Mouse (Mus musculus) lung, embryonic 16.5 days (tissue): ENCODE results near the gene Cacna2d1. TPM values are rescaled to one million over a fixed set of nuclear protein-coding genes. Genes with fewer than 3 reads are reported as not detected.

Experiments
- ATAC-seq: fragments of 200-750 bp; cut with Nextera tagmentation; 2 replicates; pipeline ENCODE4 v1.8.0; 2017; ENCODE audit warnings: low read depth, mild to moderate bottlenecking, moderate library complexity
- H3K27ac ChIP-seq: fragments of 300-500 bp; sonication (generic); 2 replicates; pipeline ENCODE4 v1.5.1; 2014; ENCODE audit warnings: mild to moderate bottlenecking, control low read depth, low read length
- H3K27me3 ChIP-seq: fragments of 300-500 bp; sonication (generic); 2 replicates; pipeline ENCODE4 v1.6.1; 2014; ENCODE audit warnings: low read depth, low read length, mixed read lengths; ENCODE audit not compliant: control insufficient read depth, insufficient read depth
- H3K36me3 ChIP-seq: fragments of 300-500 bp; sonication (generic); 2 replicates; pipeline ENCODE4 v1.6.1; 2014; ENCODE audit warnings: low read length; ENCODE audit not compliant: control insufficient read depth, insufficient read depth
- H3K4me1 ChIP-seq: fragments of 300-500 bp; sonication (generic); replicated peaks from 2 replicates; pipeline ENCODE4 v1.6.1; 2014; ENCODE audit warnings: low read length, mixed read lengths; ENCODE audit not compliant: control insufficient read depth, insufficient read depth
- H3K4me2 ChIP-seq: fragments of 300-500 bp; sonication (generic); 2 replicates; pipeline ENCODE4 v1.6.1; 2014; ENCODE audit warnings: low read depth, low read length, control low read depth
- H3K4me3 ChIP-seq: fragments of 300-500 bp; sonication (generic); 2 replicates; pipeline ENCODE4 v1.5.1; 2014; ENCODE audit warnings: mild to moderate bottlenecking, low read length, control low read depth
- H3K9ac ChIP-seq: fragments of 300-500 bp; sonication (generic); 2 replicates; pipeline ENCODE4 v1.6.1; 2014; ENCODE audit warnings: low read length, control low read depth
- H3K9me3 ChIP-seq: fragments of 300-500 bp; sonication (generic); 2 replicates; pipeline ENCODE4 v1.6.1; 2016; ENCODE audit warnings: low read length; ENCODE audit not compliant: control insufficient read depth
- WGBS: fragments of 180-500 bp; shearing (Covaris S2); extraction: QIAGEN DNeasy Blood & Tissue Kit; methylation state at CpG from one replicate; pipeline ENCODE4 v1.1.7; 2014; 5-methylcytosine and 5-hydroxymethylcytosine counted together
- polyA plus RNA-seq: library from polyadenylated mRNA; unstranded; fragments of >200 nt; fragmentation: Nextera tagmentation; extraction: Ambion mirVana; gene quantifications from 2 replicates; pipeline ENCODE4 v1.2.1, GENCODE M21; 2015

Gene Cacna2d1
- polyA plus RNA-seq, 1 experiment from 2014 or later = 9.6 TPM

DNA sequence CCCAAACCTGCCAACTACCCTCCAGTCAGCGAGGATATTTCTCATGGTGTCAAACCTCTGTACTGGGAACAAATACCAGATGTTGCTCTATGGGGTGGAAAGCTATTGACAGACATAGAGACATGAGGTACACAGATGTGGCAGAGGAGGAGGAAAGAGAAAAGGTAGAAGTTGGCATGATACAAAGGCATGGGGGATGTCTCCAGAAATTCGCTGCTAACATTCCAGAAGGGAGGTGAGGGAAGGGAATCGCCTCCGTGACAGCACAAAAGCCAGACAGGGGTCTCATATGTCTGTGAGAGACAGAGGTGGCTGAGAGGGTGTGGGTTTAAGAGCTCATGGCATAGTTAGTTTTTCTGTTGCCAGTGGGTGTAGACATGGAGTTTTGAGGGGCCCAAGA is 131.3 kb downstream of the Cacna2d1 start:
- 83% methylated on average over 4 of the region's 4 CpGs for WGBS
- Histone ChIP-seq H3K4me3 (no peak overlapping the region), H3K36me3 (no peaks in the 10 kb centered on the region), H3K4me2 (no peak overlapping the region), H3K9me3 (no peaks in the 10 kb centered on the region), H3K4me1 (no peaks in the 10 kb centered on the region), H3K27me3 (no peaks in the 10 kb centered on the region), H3K27ac (no peak overlapping the region), H3K9ac (no peak overlapping the region)
- ATAC-seq = no peak

DNA sequence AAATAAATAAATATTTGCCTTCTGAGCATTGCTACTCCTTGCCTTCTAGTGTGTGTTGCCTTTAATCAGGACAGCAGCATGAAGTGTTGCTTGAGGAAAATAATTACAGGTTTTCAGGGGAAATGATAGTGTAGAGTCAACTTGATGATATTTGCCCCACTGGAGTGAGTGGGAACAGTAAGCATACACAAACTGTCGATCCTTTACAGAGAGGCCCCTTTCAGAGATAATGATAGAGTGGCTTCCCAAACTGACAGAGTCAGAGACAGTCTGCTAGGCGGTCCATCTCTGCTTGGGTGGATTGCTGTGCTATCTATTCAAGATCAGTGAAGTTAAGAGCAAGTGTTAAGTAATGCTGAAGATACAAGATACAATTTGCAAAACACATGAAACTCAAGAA is 147.8 kb downstream of the Cacna2d1 start:
- Histone ChIP-seq H3K4me2 (no peak overlapping the region), H3K9ac (no peak overlapping the region), H3K4me3 (no peak overlapping the region), H3K36me3 (no peaks in the 10 kb centered on the region), H3K4me1 (no peaks in the 10 kb centered on the region), H3K27ac (no peak overlapping the region), H3K27me3 (no peaks in the 10 kb centered on the region), H3K9me3 (no peaks in the 10 kb centered on the region)
- WGBS = 53% methylated on average over 2 of the region's 2 CpGs
- no peak for ATAC-seq

DNA sequence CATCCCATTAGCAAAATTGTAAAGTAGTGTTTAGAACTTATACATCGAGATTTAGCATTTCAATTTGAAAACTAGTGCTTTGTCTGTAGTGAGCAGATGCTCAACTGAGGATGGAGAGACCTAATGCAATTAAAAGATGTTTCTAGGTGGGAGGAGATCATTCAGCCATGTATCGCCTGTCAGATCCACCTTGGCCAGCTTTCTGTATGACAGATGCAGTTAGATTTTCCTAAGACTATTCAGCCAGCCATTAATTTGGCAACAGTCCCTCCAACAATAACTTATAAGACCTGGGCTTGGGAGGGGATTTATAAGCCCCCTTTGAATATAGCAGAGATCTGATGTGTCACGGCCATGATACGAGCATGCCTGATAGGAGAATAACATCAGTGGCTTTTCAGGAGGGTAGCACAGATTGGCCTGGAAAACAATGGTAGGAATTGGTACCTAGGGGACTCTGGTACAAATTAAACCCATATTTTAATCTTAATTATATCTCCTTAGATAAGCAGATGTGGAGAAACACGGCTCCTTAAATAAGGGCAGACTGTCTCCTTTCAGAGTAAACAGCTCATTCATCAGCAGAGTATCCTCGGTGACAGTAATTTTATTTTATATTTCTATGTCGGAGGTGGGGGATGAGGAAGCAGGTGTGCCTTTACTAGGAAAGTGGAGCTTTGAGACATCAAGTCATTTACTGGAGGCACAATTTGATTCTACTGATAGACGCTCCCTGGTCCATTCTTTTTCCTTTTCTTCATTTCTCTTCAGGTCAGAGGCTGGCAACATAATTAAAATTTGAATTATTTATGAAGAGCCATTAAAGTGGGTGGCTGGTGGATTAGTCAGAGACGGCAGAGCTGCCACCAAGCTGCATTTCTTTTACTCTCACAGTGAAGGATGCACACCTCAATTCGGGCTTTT is 152.8 kb downstream of the Cacna2d1 start:
- Histone ChIP-seq H3K4me3 (no peak overlapping the region), H3K4me1 (no peaks in the 10 kb centered on the region), H3K36me3 (no peaks in the 10 kb centered on the region), H3K27me3 (no peaks in the 10 kb centered on the region), H3K9me3 (no peaks in the 10 kb centered on the region), H3K9ac (no peak overlapping the region), H3K4me2 (no peak overlapping the region), H3K27ac (no peak overlapping the region)
- ATAC-seq = no peak
- 73% methylated on average over 10 of the region's 10 CpGs for WGBS

DNA sequence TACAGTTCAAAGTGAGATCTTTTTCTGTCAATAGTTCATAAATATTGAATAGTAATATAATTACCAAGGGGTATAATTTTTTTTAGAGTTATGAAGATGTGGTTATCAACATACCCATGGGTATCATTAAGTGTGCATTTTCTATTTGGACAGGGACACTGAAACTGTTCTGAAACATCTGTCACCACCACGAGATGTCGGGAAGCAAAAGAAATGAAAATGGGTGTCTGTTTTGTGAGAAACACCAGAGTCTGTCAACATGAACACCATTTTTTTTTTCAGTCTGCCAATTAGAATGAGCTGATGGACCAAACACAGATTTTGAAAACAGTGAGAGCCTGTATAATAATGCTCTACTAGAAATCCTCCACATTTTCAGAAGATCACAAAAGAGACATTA is 153.5 kb downstream of the Cacna2d1 start:
- Histone ChIP-seq H3K27ac (no peak overlapping the region), H3K27me3 (no peaks in the 10 kb centered on the region), H3K4me3 (no peak overlapping the region), H3K9me3 (no peaks in the 10 kb centered on the region), H3K36me3 (no peaks in the 10 kb centered on the region), H3K9ac (no peak overlapping the region), H3K4me2 (no peak overlapping the region), H3K4me1 (no peaks in the 10 kb centered on the region)
- 65% methylated on average over 2 of the region's 2 CpGs for WGBS
- no peak for ATAC-seq

DNA sequence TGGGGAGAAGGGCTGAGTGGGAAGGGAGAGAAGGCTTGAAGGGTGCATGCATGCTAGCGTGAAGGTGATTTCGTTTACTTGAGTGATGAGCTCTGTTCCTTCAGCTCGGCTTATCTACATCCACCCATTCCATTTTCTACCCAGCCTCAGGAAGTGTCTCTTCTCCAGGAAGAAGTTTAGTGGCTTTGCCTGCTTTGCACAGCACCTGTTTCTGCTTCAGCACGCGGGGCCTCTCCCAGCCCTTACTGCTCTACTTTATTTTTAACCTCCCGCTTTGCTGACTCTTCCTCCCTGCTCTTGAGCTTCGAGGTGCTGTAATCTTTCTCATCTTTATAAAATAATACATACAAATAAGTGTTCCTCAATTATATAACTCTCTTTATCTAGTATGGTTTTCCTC is 158.0 kb downstream of the Cacna2d1 start:
- no peaks in the 10 kb centered on the region for H3K36me3 ChIP-seq
- no peak for ATAC-seq

DNA sequence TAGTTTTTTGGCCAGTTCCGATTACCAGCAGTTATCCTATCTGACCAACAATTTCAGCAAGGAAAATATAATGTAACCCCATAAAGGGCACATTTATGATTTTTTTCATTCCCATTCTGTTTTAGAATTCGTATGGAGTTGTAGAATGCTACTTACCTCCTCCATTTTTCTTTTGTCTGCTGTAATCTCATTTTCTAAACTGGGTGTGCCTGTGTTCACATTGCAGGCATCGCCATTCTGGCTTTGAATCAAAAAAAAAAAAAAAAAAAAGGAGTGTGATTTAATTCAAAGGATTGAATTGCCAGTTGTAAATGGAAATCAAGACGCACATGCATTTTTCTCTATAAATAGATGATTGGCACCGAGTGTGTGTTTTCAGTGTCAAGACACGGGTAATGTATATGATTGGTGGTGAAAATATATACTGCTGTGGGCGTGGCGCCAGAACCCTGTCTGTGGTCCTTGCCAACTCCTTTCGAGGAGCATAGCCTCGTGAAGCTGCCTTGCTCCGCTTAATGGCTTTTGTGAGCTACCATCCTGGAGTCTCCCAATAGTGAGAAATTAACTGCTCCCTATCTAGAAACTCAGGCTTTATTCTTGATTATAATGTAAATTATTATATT is 158.7 kb downstream of the Cacna2d1 start:
- H3K4me3 ChIP-seq = no peak overlapping the region
- no peak overlapping the region for H3K4me2 ChIP-seq
- 58% methylated on average over 11 of the region's 11 CpGs for WGBS
- ATAC-seq = peak; percentile 49; the same call in 1 of the 2 replicates
- no peaks in the 10 kb centered on the region for H3K9me3 ChIP-seq
- H3K36me3 ChIP-seq = no peaks in the 10 kb centered on the region
- no peaks in the 10 kb centered on the region for H3K27me3 ChIP-seq
- no peak overlapping the region for H3K9ac ChIP-seq
- H3K4me1 ChIP-seq = no peaks in the 10 kb centered on the region
- no peak overlapping the region for H3K27ac ChIP-seq

More for the DNA sequence above, 158.0 kb downstream of the Cacna2d1 start:
- Histone ChIP-seq H3K4me3 (no peak overlapping the region), H3K4me2 (no peak overlapping the region), H3K4me1 (no peaks in the 10 kb centered on the region), H3K27me3 (no peaks in the 10 kb centered on the region), H3K9ac (no peak overlapping the region), H3K9me3 (no peaks in the 10 kb centered on the region), H3K27ac (no peak overlapping the region)
- 73% methylated on average over 7 of the region's 7 CpGs for WGBS

DNA sequence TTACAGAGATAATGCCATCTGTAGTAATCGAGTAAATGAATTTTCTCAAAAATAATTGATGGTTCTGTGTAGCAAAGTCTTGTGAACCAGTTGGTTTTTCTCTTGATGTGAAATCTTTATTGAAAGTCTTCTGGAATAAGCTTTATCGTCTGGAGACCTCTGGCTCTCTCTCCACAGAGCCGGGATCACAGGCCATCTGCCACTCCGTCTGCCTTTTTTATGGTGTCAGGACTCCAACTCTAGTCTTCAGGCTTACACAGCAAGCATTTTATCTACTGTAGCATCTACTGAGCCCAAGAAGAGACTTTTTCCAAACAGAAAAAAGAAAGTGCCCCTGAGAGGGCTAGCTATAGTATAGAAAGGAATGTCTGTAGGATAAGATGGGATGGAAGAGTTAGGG is 160.9 kb downstream of the Cacna2d1 start:
- H3K4me3 ChIP-seq = no peak overlapping the region
- no peak for ATAC-seq
- H3K9ac ChIP-seq = no peak overlapping the region
- H3K4me1 ChIP-seq = no peaks in the 10 kb centered on the region
- H3K27me3 ChIP-seq = no peaks in the 10 kb centered on the region
- H3K27ac ChIP-seq = no peak overlapping the region
- no peak overlapping the region for H3K4me2 ChIP-seq
- H3K36me3 ChIP-seq = no peaks in the 10 kb centered on the region
- no peaks in the 10 kb centered on the region for H3K9me3 ChIP-seq
- WGBS = 49% methylated on average over 4 of the region's 4 CpGs

DNA sequence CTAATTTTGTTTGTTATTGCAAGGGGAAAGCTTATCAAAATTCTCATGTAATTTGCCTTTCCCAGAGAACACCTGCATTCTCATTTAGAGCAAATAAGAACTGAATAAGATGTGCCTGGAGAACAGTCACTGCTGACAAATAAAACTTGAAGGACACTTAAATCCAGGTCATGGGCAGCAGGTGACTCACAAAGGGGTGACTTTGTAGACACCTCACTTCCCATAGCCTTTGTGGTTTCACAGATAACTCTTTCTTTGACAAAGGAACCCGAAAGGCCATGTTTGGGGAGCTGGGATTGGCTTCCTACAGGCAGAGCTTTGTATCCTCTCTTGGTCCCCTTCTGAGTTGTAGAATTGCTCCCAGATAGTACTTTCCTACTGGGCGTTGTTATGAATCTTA is 164.3 kb downstream of the Cacna2d1 start:
- H3K4me3 ChIP-seq = no peak overlapping the region
- 80% methylated on average over 2 of the region's 2 CpGs for WGBS
- no peaks in the 10 kb centered on the region for H3K4me1 ChIP-seq
- no peak overlapping the region for H3K9ac ChIP-seq
- no peak overlapping the region for H3K4me2 ChIP-seq
- no peaks in the 10 kb centered on the region for H3K36me3 ChIP-seq
- ATAC-seq = no peak
- no peaks in the 10 kb centered on the region for H3K27me3 ChIP-seq
- no peaks in the 10 kb centered on the region for H3K9me3 ChIP-seq
- H3K27ac ChIP-seq = no peak overlapping the region

DNA sequence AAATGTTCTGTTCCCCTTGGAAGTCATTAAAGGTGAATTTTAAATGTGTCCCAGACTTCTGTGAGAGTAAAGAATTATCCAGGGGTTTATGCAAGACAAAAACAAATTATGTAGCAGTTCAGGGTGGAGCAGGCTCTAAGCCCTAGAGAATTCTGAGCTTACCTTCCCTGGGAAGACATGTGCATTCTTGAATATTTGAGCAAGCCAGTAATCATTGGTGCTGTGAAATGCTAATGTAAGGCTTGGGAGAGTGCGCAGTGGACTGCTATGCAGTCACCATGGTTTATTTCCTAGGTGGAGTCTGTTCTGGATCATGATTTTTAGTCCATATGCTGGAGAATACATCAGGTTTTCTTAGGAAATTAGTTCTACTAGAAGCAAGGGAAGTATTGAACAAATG is 167.3 kb downstream of the Cacna2d1 start:
- WGBS = 93% methylated on average over 1 of the region's 1 CpGs
- H3K9ac ChIP-seq = no peak overlapping the region
- no peaks in the 10 kb centered on the region for H3K27me3 ChIP-seq
- H3K27ac ChIP-seq = no peak overlapping the region
- H3K9me3 ChIP-seq = no peaks in the 10 kb centered on the region
- H3K36me3 ChIP-seq = no peaks in the 10 kb centered on the region
- no peak for ATAC-seq
- no peak overlapping the region for H3K4me3 ChIP-seq
- no peaks in the 10 kb centered on the region for H3K4me1 ChIP-seq
- no peak overlapping the region for H3K4me2 ChIP-seq
